Mouse (Mus musculus) lung, postnatal 0 days (tissue): Measurements from ENCODE around the gene Msx1. TPM values are rescaled to one million over a fixed set of nuclear protein-coding genes. Genes with fewer than 3 reads are reported as not detected.

Source experiments
- ATAC-seq: fragments of 200-750 bp; cut with Nextera tagmentation; 2 replicates; pipeline ENCODE4 v1.8.0; 2017; ENCODE audit warnings: moderate library complexity
- DNase-seq: peaks from one replicate; pipeline ENCODE4 v3.0.0-alpha.2; 2016; ENCODE audit warnings: low spot score
- H3K27ac ChIP-seq: fragments of 300-500 bp; sonication (generic); 2 replicates; pipeline ENCODE4 v1.5.1; 2014; ENCODE audit warnings: antibody characterized with exemption, mild to moderate bottlenecking, low read length, mixed read lengths
- H3K27me3 ChIP-seq: fragments of 300-500 bp; sonication (generic); replicated peaks from 2 replicates; pipeline ENCODE4 v1.6.1; 2014; ENCODE audit warnings: low read length, mixed read lengths; ENCODE audit not compliant: insufficient read depth
- H3K36me3 ChIP-seq: fragments of 300-500 bp; sonication (generic); 2 replicates; pipeline ENCODE4 v1.6.1; 2014; ENCODE audit warnings: low read length, mixed read lengths; ENCODE audit not compliant: insufficient read depth
- H3K4me1 ChIP-seq: fragments of 300-500 bp; sonication (generic); 2 replicates; pipeline ENCODE4 v1.6.1; 2014; ENCODE audit warnings: antibody characterized with exemption, low read depth, low read length, mixed read lengths; ENCODE audit not compliant: insufficient read depth
- H3K4me2 ChIP-seq: fragments of 300-500 bp; sonication (generic); replicated peaks from 2 replicates; pipeline ENCODE4 v1.6.1; 2014; ENCODE audit warnings: low read depth, mild to moderate bottlenecking, low read length, moderate library complexity, mixed read lengths
- H3K4me3 ChIP-seq: fragments of 300-500 bp; sonication (generic); 2 replicates; pipeline ENCODE4 v1.5.1; 2014; ENCODE audit warnings: low read depth, low read length
- H3K9ac ChIP-seq: fragments of 300-500 bp; sonication (generic); replicated peaks from 2 replicates; pipeline ENCODE4 v1.6.1; 2014; ENCODE audit warnings: low read depth, mild to moderate bottlenecking
- H3K9me3 ChIP-seq: fragments of 300-500 bp; sonication (generic); 2 replicates; pipeline ENCODE4 v1.6.1; 2016; ENCODE audit warnings: low read length, mixed read lengths
- CTCF ChIP-seq: IDR thresholded peaks from 2 replicates; pipeline ENCODE4 v1.5.1; 2016; ENCODE audit warnings: antibody characterized with exemption, mild to moderate bottlenecking
- EP300 ChIP-seq: IDR thresholded peaks from 2 replicates; pipeline ENCODE4 v1.6.1; 2016; ENCODE audit warnings: antibody characterized with exemption, mild to moderate bottlenecking, control low read depth
- WGBS: fragments of 180-500 bp; shearing (Covaris S2); extraction: QIAGEN DNeasy Blood & Tissue Kit; methylation state at CpG from one replicate; pipeline ENCODE4 v1.1.7; 2014; 5-methylcytosine and 5-hydroxymethylcytosine counted together
- polyA plus RNA-seq: library from polyadenylated mRNA; unstranded; fragments of >200 nt; fragmentation: Nextera tagmentation; extraction: Ambion mirVana; gene quantifications from 2 replicates; pipeline ENCODE4 v1.2.1, GENCODE M21; 2015

Msx1 gene
- polyA plus RNA-seq, 1 experiment from 2014 or later, result 2.2 TPM

DNA sequence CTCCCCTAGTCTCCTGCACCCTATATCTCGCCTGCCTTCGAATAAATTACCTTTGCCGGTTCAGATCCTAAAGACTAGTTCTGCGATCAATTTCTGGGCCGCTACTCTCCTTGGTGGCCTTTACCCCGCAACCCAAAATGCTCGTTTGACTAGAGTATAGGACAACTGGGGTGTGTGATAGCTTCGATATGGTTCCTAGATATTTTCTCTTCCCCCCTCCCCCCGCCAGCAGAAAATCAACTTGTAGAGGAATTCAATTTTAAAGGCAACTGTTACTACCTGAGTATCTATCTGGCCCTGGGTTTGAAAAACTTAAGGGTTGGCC lies 3.2 kb upstream of the Msx1 start:
- peaks cover 7% of the 10 kb centered on the region; the same call in 1 of the 2 replicates for H3K4me1 ChIP-seq
- H3K4me2 ChIP-seq, result no peak overlapping the region
- H3K9me3 ChIP-seq, result no peaks in the 10 kb centered on the region
- TF ChIP-seq CTCF, result no peak
- TF ChIP-seq EP300, result no peak
- peaks cover 86% of the 10 kb centered on the region for H3K27me3 ChIP-seq
- H3K27ac ChIP-seq, result no peak overlapping the region
- H3K4me3 ChIP-seq, result no peak overlapping the region
- DNase-seq, result no peak
- no peak overlapping the region for H3K9ac ChIP-seq
- H3K36me3 ChIP-seq, result no peaks in the 10 kb centered on the region
- 2% methylated on average over 9 of the region's 9 CpGs for WGBS
- ATAC-seq, result no peak

DNA sequence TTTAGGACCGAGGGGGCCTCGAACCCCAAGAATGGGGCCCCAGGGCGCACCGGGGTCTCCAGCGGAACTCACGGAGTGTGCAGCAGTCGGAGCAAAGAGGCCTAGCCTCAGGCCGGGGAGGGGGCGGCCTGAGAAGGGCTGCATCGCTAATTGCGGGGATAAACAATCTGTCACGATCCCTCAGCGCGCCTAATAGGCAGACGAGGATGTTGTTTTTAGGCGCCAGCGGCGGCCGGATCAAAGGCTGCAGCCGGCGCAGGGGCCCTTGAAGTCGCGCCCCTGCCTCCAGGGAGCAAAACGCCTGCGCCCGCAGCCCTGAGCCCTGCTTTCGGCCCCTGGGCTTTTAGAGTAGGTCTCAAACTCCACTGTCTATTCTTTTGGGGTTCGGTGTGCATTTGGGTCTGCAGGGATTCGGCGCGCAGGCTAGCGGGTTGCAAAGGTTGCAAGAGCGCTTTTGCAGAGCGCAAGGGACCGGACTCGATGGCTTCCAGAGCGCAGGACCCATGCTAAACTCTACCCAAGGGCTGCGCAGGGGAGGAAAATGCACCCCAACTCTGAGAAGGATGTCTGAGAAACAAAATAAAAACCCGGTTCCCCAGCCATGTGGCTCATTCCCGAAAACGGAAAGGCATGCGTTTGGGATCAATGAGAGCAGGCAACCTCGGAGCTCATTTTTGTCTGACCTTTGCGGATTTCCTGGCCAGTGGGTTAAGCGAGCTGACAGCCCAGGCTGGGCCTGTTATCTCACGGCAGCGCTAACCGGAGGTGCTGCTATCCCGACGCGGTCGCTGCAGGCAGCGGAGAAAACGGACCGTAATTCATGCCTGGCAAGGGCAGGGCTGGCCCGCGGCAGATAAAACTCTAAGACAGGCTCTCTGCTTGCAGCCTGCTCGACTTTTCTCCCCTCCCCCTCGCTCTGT lies 2.6 kb upstream of the Msx1 start:
- Histone ChIP-seq H3K4me1 (peaks cover 7% of the 10 kb centered on the region; the same call in 1 of the 2 replicates), H3K9ac (no peak overlapping the region), H3K4me3 (peak overlapping the region; percentile 2; the same call in 1 of the 2 replicates), H3K9me3 (no peaks in the 10 kb centered on the region), H3K4me2 (no peak overlapping the region), H3K27ac (no peak overlapping the region), H3K27me3 (peaks cover 86% of the 10 kb centered on the region), H3K36me3 (no peaks in the 10 kb centered on the region)
- ATAC-seq (no peak), DNase-seq (no peak)
- WGBS, result under 1% methylated on average over 59 of the region's 59 CpGs
- TF ChIP-seq CTCF, result no peak
- no peak for TF ChIP-seq EP300

DNA sequence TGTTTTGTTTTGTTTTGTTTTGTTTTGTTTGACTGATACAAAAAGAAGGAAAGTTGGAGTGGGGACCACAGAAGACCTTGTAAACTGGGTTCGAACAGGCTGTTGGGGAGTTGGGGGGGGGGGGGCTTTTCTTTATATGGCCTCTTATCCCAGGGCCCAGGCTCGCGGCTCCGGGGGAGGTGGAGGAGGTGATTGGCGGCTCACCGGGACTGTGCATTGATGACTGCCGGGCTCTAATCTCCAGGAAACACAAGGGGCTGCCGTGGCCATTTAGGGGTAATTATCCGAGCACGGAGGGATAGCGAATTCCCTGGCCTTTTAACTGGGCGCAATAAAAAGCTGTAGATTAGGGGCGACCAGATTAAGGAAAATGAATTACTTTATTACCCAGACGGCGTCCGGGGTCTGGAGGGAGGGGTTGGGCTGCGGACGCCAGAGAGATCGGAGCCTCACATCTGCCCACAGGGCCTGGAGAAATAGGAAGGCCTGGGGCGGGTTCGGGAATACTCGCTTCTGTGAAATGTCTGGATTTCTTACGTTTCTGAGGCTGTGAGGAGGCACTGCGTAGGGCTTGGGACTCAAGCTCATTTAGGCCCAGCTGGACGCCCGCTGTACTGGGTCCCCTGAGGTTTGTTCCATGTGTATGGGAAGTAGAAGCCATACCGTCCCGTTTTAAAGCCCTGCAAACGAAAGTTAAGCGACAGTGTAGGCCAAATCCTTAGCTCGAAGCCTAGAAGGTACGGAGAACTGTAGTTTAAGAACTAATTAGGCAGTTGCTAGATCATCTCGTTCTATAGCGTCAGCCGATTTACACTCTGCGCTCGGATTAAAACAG lies 1.4 kb upstream of the Msx1 start:
- peaks cover 85% of the 10 kb centered on the region for H3K27me3 ChIP-seq
- ATAC-seq (no peak), DNase-seq (no peak)
- no peak overlapping the region for H3K4me3 ChIP-seq
- no peak overlapping the region for H3K9ac ChIP-seq
- WGBS, result 2% methylated on average over 37 of the region's 37 CpGs
- H3K36me3 ChIP-seq, result no peaks in the 10 kb centered on the region
- no peak for TF ChIP-seq EP300
- no peak for TF ChIP-seq CTCF
- H3K9me3 ChIP-seq, result no peaks in the 10 kb centered on the region
- peaks cover 7% of the 10 kb centered on the region; the same call in 1 of the 2 replicates for H3K4me1 ChIP-seq
- H3K27ac ChIP-seq, result no peak overlapping the region
- no peak overlapping the region for H3K4me2 ChIP-seq

DNA sequence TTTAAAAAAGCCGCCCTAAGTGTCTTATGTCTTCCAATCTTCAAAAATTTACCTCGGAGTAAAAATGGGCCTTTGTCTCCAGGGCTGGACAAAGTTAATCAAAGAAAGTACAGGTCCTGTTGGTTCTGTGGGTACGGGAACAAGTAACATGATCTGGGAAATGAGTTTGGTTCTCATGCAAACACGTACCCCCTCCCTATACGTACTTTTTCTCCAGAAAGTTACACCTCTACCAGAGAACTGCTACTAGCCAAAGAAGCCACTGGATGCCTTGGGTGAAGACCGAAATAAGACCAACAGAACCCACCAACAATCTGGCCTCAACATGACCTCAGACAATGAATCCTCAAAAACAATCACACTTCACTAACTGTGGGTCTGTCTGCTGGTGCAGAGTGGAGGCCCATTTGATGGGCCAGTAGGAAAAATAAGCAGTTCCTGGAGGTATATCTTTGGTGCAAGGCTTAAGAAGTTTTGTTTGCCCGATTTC lies 773 bp upstream of the Msx1 start:
- Histone ChIP-seq H3K27ac (no peak overlapping the region), H3K9ac (no peak overlapping the region), H3K4me3 (no peak overlapping the region), H3K4me2 (no peak overlapping the region), H3K36me3 (no peaks in the 10 kb centered on the region), H3K27me3 (peaks cover 87% of the 10 kb centered on the region), H3K4me1 (peaks cover 7% of the 10 kb centered on the region; the same call in 1 of the 2 replicates), H3K9me3 (no peaks in the 10 kb centered on the region)
- ATAC-seq, result no peak
- WGBS, result 10% methylated on average over 7 of the region's 7 CpGs
- DNase-seq, result no peak
- TF ChIP-seq CTCF (no peak), EP300 (no peak)

DNA sequence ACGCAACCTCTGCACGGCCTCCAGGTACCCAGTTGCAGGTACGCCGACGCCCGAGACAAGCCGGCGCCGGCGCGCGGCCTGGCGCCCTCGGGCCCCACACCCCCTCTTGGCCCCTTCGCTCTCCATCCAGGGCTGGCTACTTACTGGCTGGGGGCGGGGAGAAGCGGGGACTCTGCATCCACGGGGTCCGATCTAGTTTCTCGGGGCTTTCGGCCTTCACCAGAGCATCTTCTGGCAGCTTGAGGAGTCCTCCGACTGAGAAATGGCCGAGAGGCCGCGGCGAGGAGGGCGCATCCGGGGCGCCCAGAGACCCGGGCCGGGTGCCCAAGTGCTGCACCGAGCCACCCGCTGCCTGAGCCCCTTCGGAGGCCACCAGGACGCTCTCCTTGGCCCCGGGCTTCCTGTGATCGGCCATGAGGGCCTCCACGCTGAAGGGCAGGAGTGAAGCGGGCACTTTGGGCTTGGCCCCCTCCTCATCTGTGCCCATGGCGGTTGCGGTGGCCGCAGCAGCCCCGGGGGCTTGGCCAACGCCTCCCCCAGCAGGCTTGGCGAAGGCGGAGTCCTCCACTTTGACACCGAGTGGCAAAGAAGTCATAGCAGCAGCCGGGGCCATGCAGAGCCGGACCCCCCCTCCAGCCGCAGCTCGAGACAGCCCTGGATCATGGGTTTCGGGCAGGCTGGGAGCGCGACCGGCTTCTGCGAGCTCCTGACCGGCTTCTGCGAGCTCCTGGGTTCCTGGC lies 492 bp downstream of the Msx1 start:
- peaks cover 7% of the 10 kb centered on the region; the same call in 1 of the 2 replicates for H3K4me1 ChIP-seq
- peak overlapping the region; percentile 92 for H3K4me2 ChIP-seq
- ATAC-seq (peak; percentile 25), DNase-seq (no peak)
- H3K9me3 ChIP-seq, result no peaks in the 10 kb centered on the region
- peaks cover 88% of the 10 kb centered on the region for H3K27me3 ChIP-seq
- H3K4me3 ChIP-seq, result peak overlapping the region; percentile 60
- peak overlapping the region; percentile 41; the same call in 1 of the 2 replicates for H3K9ac ChIP-seq
- no peaks in the 10 kb centered on the region for H3K36me3 ChIP-seq
- TF ChIP-seq CTCF (no peak), EP300 (no peak)
- H3K27ac ChIP-seq, result no peak overlapping the region
- under 1% methylated on average over 52 of the region's 58 CpGs for WGBS
